Mouse (Mus musculus) Muller cell, postnatal 12 days (primary cell): ENCODE data around the gene Tifa.

Experiments
- DNase-seq: peaks from one replicate; pipeline ENCODE4 v3.0.0-alpha.2; 2015; ENCODE audit errors: inconsistent ontology term

The Tifa gene

GRCm38 (mm10) chr3:127823886-127824863 is 34.6 kb downstream of the Tifa start:
- DNase-seq = no peak

GRCm38 (mm10) chr3:127826503-127826902 is 36.9 kb downstream of the Tifa start:
- no peak for DNase-seq

GRCm38 (mm10) chr3:127827123-127827522 is 37.5 kb downstream of the Tifa start:
- DNase-seq = no peak

GRCm38 (mm10) chr3:127830183-127830582 is 40.6 kb downstream of the Tifa start:
- DNase-seq = no peak

- DNase-seq = no peak
These were observed 41.5 kb downstream of the Tifa start for GRCm38 (mm10) chr3:127831079-127831478.

- no peak for DNase-seq
These were observed 44.4 kb downstream of the Tifa start for GRCm38 (mm10) chr3:127834040-127834439.

- no peak for DNase-seq
These were observed 46.0 kb downstream of the Tifa start for GRCm38 (mm10) chr3:127835594-127835993.

GRCm38 (mm10) chr3:127836798-127837153 is 47.2 kb downstream of the Tifa start:
- no peak for DNase-seq

GRCm38 (mm10) chr3:127837154-127837865 is 47.7 kb downstream of the Tifa start, which contains the start of gene Ap1ar:
Ap1ar (minus strand) TSS chr3:127837523.
- peak; percentile 97 for DNase-seq

GRCm38 (mm10) chr3:127837972-127838644 is 48.5 kb downstream of the Tifa start:
- DNase-seq = no peak

- peak; percentile 86 for DNase-seq
These were observed 52.3 kb downstream of the Tifa start for GRCm38 (mm10) chr3:127841926-127842325.

- DNase-seq = no peak
These were observed 53.8 kb downstream of the Tifa start for GRCm38 (mm10) chr3:127843324-127843940.

GRCm38 (mm10) chr3:127843941-127844327 is 54.3 kb downstream of the Tifa start:
- DNase-seq = no peak

GRCm38 (mm10) chr3:127848088-127848808 is 58.6 kb downstream of the Tifa start:
- peak; percentile 53 for DNase-seq

GRCm38 (mm10) chr3:127849922-127850321 is 60.3 kb downstream of the Tifa start:
- DNase-seq = no peak

GRCm38 (mm10) chr3:127850776-127851646 is 61.4 kb downstream of the Tifa start:
- no peak for DNase-seq

GRCm38 (mm10) chr3:127852722-127853121 is 63.1 kb downstream of the Tifa start:
- no peak for DNase-seq

GRCm38 (mm10) chr3:127853431-127854206 is 64.0 kb downstream of the Tifa start:
- peak; percentile 44 for DNase-seq

GRCm38 (mm10) chr3:127861340-127861739 is 71.7 kb downstream of the Tifa start:
- no peak for DNase-seq
